Mouse (Mus musculus) myocyte (in vitro differentiated cells): ENCODE measurements around the gene Anks1b. TPM values are rescaled to one million over a fixed set of nuclear protein-coding genes. Genes with fewer than 3 reads are reported as not detected.

Experiments used
- H3K27me3 ChIP-seq: one replicate; pipeline ENCODE4 v1.6.1; 2011; ENCODE audit not compliant: control insufficient read depth, insufficient read depth, insufficient read length
- H3K36me3 ChIP-seq: one replicate; pipeline ENCODE4 v1.6.1; 2011; ENCODE audit not compliant: control insufficient read depth, insufficient read depth
- H3K4me2 ChIP-seq: one replicate; pipeline ENCODE4 v1.6.1; 2011; ENCODE audit warnings: low read depth, control low read depth
- H3K4me3 ChIP-seq: one replicate; pipeline ENCODE4 v1.5.1; 2011; ENCODE audit warnings: mild to moderate bottlenecking, control low read depth, moderate library complexity
- H3K79me2 ChIP-seq: one replicate; pipeline ENCODE4 v1.6.1; 2011; ENCODE audit not compliant: control insufficient read depth, insufficient read depth
- H3ac ChIP-seq: one replicate; pipeline ENCODE4 v1.6.1; 2011; ENCODE audit not compliant: control insufficient read depth, insufficient read length
- CEBPB ChIP-seq: IDR thresholded peaks from 2 replicates; pipeline ENCODE4 v1.6.1; 2011; ENCODE audit warnings: mild to moderate bottlenecking, moderate library complexity; ENCODE audit not compliant: poor library complexity, insufficient read depth, severe bottlenecking
- E2F4 ChIP-seq: IDR thresholded peaks from one replicate; pipeline ENCODE4 v1.6.1; 2011; ENCODE audit warnings: mild to moderate bottlenecking, control low read depth, moderate library complexity; ENCODE audit not compliant: insufficient read depth
- MAX ChIP-seq: IDR thresholded peaks from one replicate; pipeline ENCODE4 v1.6.1; 2011; ENCODE audit warnings: low read depth, mild to moderate bottlenecking, control low read depth
- MYOD1 ChIP-seq, 3 experiments: IDR thresholded peaks; one replicate each; pipeline ENCODE4 v1.6.1; 2011; ENCODE audit warnings: control low read depth in 2 of 3, low read depth in 2 of 3, mild to moderate bottlenecking in 2 of 3, moderate library complexity in 1 of 3; ENCODE audit not compliant: insufficient read length in 2 of 3, control insufficient read depth in 1 of 3
- MYOG ChIP-seq, 3 experiments: IDR thresholded peaks; one replicate each; pipeline ENCODE4 v1.6.1; 2011; ENCODE audit warnings: control low read depth in 2 of 3, low read depth in 2 of 3, mild to moderate bottlenecking in 2 of 3; ENCODE audit not compliant: insufficient read length in 2 of 3, control insufficient read depth in 1 of 3, insufficient read depth in 1 of 3
- POLR2A ChIP-seq: IDR thresholded peaks from one replicate; pipeline ENCODE4 v1.6.1; 2011; ENCODE audit warnings: low read depth, mild to moderate bottlenecking, control low read depth, moderate library complexity; ENCODE audit not compliant: insufficient read length
- POLR2AphosphoS2 ChIP-seq: IDR thresholded peaks from one replicate; pipeline ENCODE4 v1.6.1; 2011; ENCODE audit warnings: low read depth, control low read depth; ENCODE audit not compliant: insufficient read length
- REST ChIP-seq: IDR thresholded peaks from one replicate; pipeline ENCODE4 v1.6.1; 2011; ENCODE audit warnings: mild to moderate bottlenecking, control low read depth, moderate library complexity; ENCODE audit not compliant: insufficient read depth, insufficient read length
- SRF ChIP-seq: IDR thresholded peaks from one replicate; pipeline ENCODE4 v1.6.1; 2011; ENCODE audit warnings: low read depth; ENCODE audit not compliant: control insufficient read depth, insufficient read length
- TCF12 ChIP-seq: IDR thresholded peaks from one replicate; pipeline ENCODE4 v1.6.1; 2011; ENCODE audit warnings: mild to moderate bottlenecking, control low read depth; ENCODE audit not compliant: poor library complexity, insufficient read depth, severe bottlenecking
- TCF3 ChIP-seq: IDR thresholded peaks from one replicate; pipeline ENCODE4 v1.6.1; 2011; ENCODE audit warnings: low read depth, control low read depth; ENCODE audit not compliant: insufficient read length
- USF1 ChIP-seq: IDR thresholded peaks from one replicate; pipeline ENCODE4 v1.6.1; 2011; ENCODE audit warnings: low read depth, mild to moderate bottlenecking, control low read depth, moderate library complexity
- polyA plus RNA-seq: library from polyadenylated mRNA; unstranded; fragments of >200 nt; fragmentation: generic; extraction: Trizol; gene quantifications from one replicate; pipeline ENCODE4 v1.2.1, GENCODE M21; 2012; ENCODE audit warnings: missing spikeins

Gene Anks1b
- polyA plus RNA-seq, 1 experiment: 0.13 TPM

- Histone ChIP-seq H3K27me3 (no peaks in the 10 kb centered on the region), H3K79me2 (no peaks in the 10 kb centered on the region), H3K4me2 (no peak overlapping the region), H3K36me3 (no peaks in the 10 kb centered on the region), H3K4me3 (no peak overlapping the region), H3ac (no peak overlapping the region)
- TF ChIP-seq TCF12 (no peak), USF1 (no peak), POLR2AphosphoS2 (no peak), CEBPB (no peak), SRF (no peak), TCF3 (no peak), MYOD1 (IDR thresholded peaks at IDR 0.05; ENCODE audit: control insufficient read depth in 1 of 3, insufficient read length in 2 of 3, low read depth in 2 of 3) (no peak), MYOG (IDR thresholded peaks at IDR 0.05; ENCODE audit: control insufficient read depth in 1 of 3, insufficient read depth in 1 of 3, insufficient read length in 2 of 3, low read depth in 2 of 3) (no peak), POLR2A (no peak)
Observed at GRCm38 (mm10) chr10:89868211-89868610, 5.1 kb upstream of the Anks1b start.

- TF ChIP-seq POLR2A: no peak
- no peak for TF ChIP-seq SRF
- no peak for TF ChIP-seq MYOG (IDR thresholded peaks at IDR 0.05; ENCODE audit: control insufficient read depth in 1 of 3, insufficient read depth in 1 of 3, insufficient read length in 2 of 3, low read depth in 2 of 3)
- no peak for TF ChIP-seq CEBPB
- no peak for TF ChIP-seq MAX
- TF ChIP-seq REST: no peak
- TF ChIP-seq USF1: no peak
- TF ChIP-seq TCF3: no peak
- no peak for TF ChIP-seq POLR2AphosphoS2
- TF ChIP-seq TCF12: no peak
- no peak for TF ChIP-seq MYOD1 (IDR thresholded peaks at IDR 0.05; ENCODE audit: control insufficient read depth in 1 of 3, insufficient read length in 2 of 3, low read depth in 2 of 3)
- no peaks in the 10 kb centered on the region for H3K79me2 ChIP-seq
Observed at GRCm38 (mm10) chr10:89868836-89869235, 4.5 kb upstream of the Anks1b start.

GRCm38 (mm10) chr10:89872501-89873145, 686 bp upstream of the Anks1b start:
- Histone ChIP-seq H3K36me3 (no peaks in the 10 kb centered on the region), H3K79me2 (no peaks in the 10 kb centered on the region), H3K4me2 (peak overlapping the region; percentile 78), H3ac (no peak overlapping the region), H3K27me3 (no peaks in the 10 kb centered on the region), H3K4me3 (peak overlapping the region; percentile 12)
- TF ChIP-seq REST: no peak
- no peak for TF ChIP-seq CEBPB
- no peak for TF ChIP-seq MYOD1 (IDR thresholded peaks at IDR 0.05; ENCODE audit: control insufficient read depth in 1 of 3, insufficient read length in 2 of 3, low read depth in 2 of 3)
- no peak for TF ChIP-seq POLR2AphosphoS2
- TF ChIP-seq POLR2A: no peak
- TF ChIP-seq TCF3: no peak
- no peak for TF ChIP-seq USF1
- no peak for TF ChIP-seq SRF
- no peak for TF ChIP-seq MYOG (IDR thresholded peaks at IDR 0.05; ENCODE audit: control insufficient read depth in 1 of 3, insufficient read depth in 1 of 3, insufficient read length in 2 of 3, low read depth in 2 of 3)
- TF ChIP-seq MAX: no peak
- TF ChIP-seq E2F4: no peak
- no peak for TF ChIP-seq TCF12

More at GRCm38 (mm10) chr10:89868836-89869235, 4.5 kb upstream of the Anks1b start:
- no peaks in the 10 kb centered on the region for H3K36me3 ChIP-seq
- no peak overlapping the region for H3K4me3 ChIP-seq
- H3K4me2 ChIP-seq: no peak overlapping the region
- no peaks in the 10 kb centered on the region for H3K27me3 ChIP-seq
- no peak overlapping the region for H3ac ChIP-seq

- no peak overlapping the region for H3ac ChIP-seq
- H3K4me3 ChIP-seq: no peak overlapping the region
- H3K4me2 ChIP-seq: peak overlapping the region; percentile 78
- H3K36me3 ChIP-seq: no peaks in the 10 kb centered on the region
- H3K27me3 ChIP-seq: no peaks in the 10 kb centered on the region
- no peaks in the 10 kb centered on the region for H3K79me2 ChIP-seq
- TF ChIP-seq MYOG (IDR thresholded peaks at IDR 0.05; ENCODE audit: control insufficient read depth in 1 of 3, insufficient read depth in 1 of 3, insufficient read length in 2 of 3, low read depth in 2 of 3): no peak
- no peak for TF ChIP-seq SRF
- TF ChIP-seq POLR2A: no peak
Observed at GRCm38 (mm10) chr10:89874036-89874435, 727 bp downstream of the Anks1b start.

- Histone ChIP-seq H3ac (no peak overlapping the region), H3K79me2 (no peaks in the 10 kb centered on the region), H3K27me3 (peaks cover 12% of the 10 kb centered on the region), H3K4me3 (no peak overlapping the region), H3K36me3 (no peaks in the 10 kb centered on the region), H3K4me2 (peak overlapping the region; percentile 24)
- TF ChIP-seq MYOG (IDR thresholded peaks at IDR 0.05; ENCODE audit: control insufficient read depth in 1 of 3, insufficient read depth in 1 of 3, insufficient read length in 2 of 3, low read depth in 2 of 3) (no peak), TCF3 (no peak), USF1 (no peak), MAX (no peak), SRF (no peak), E2F4 (no peak), CEBPB (no peak), MYOD1 (IDR thresholded peaks at IDR 0.05; ENCODE audit: control insufficient read depth in 1 of 3, insufficient read length in 2 of 3, low read depth in 2 of 3) (no peak), TCF12 (no peak)
Observed at GRCm38 (mm10) chr10:89883561-89883960, 10.3 kb downstream of the Anks1b start.
